Mouse (Mus musculus): ENCODE data around the gene Crlf3.

GRCm38 (mm10) chr11:80067558-80067957 lies 13.2 kb downstream of the Crlf3 start:
- TF ChIP-seq POLR2A (IDR thresholded peaks at IDR 0.05; ENCODE audit: low read depth, low read length) (no peak), CTCF (conservative IDR thresholded peaks at IDR 0.05; ENCODE audit: insufficient read depth, insufficient read length, low read depth, low read length) (no peak)

All from kidney, adult 2 months (tissue).